Mouse (Mus musculus): Measurements from ENCODE around the gene Bves. TPM values are rescaled to one million over a fixed set of nuclear protein-coding genes. Genes with fewer than 3 reads are reported as not detected.
"Not testable (repeated sequence)": the region's sequence is repeated elsewhere in the genome, so short reads cannot be mapped to it uniquely, and the experiment has no call there.

Gene Bves
- 10 to 100 TPM; 34.9 to 35.6 TPM for total RNA-seq (2021)

GRCm38 (mm10) chr10:45335434-45336422, at the start of gene Bves:
TSS of gene Bves (plus strand) at chr10:45335772.
- DNase-seq, result peak; percentile 29 to 56
- intact Hi-C loops (cut with DNase I), result loop anchor here (5.0 kb wide), 1 partner anchor 48 kb away; no protein-coding TSS in a partner anchor

- no peak for DNase-seq
- intact Hi-C loops (cut with DNase I), result loop anchor here (5.0 kb wide), 1 partner anchor 49 kb away; the partner anchor contains the start of gene Bves
These were observed 47.2 kb upstream of the Bves start for GRCm38 (mm10) chr10:45288351-45288750.

- intact Hi-C loops (cut with DNase I), result loop anchor here (5.0 kb wide), 1 partner anchor 48 kb away; the partner anchor contains the start of gene Bves
- DNase-seq, result peak; percentile 29 to 49
These were observed 46.1 kb upstream of the Bves start for GRCm38 (mm10) chr10:45289218-45290105.

GRCm38 (mm10) chr10:45290618-45291017, 45.0 kb upstream of the Bves start:
- intact Hi-C loops (cut with DNase I), result no loop called here
- DNase-seq, result no peak

- DNase-seq; intact Hi-C loops (cut with DNase I): not testable (repeated sequence)
These were observed 43.4 kb upstream of the Bves start for GRCm38 (mm10) chr10:45292159-45292558.

- DNase-seq, result no peak
- intact Hi-C loops (cut with DNase I), result no loop called here
These were observed 40.5 kb upstream of the Bves start for GRCm38 (mm10) chr10:45295093-45295492.

- no peak for DNase-seq
- intact Hi-C loops (cut with DNase I), result no loop called here
These were observed 37.1 kb upstream of the Bves start for GRCm38 (mm10) chr10:45298503-45298902.

GRCm38 (mm10) chr10:45299509-45299908, 36.1 kb upstream of the Bves start:
- intact Hi-C loops (cut with DNase I), result no loop called here
- no peak for DNase-seq

- intact Hi-C loops (cut with DNase I), result no loop called here
- no peak for DNase-seq
These were observed 32.1 kb upstream of the Bves start for GRCm38 (mm10) chr10:45303315-45304036.

GRCm38 (mm10) chr10:45305173-45305572, 30.4 kb upstream of the Bves start:
- intact Hi-C loops (cut with DNase I), result no loop called here
- DNase-seq, result no peak

GRCm38 (mm10) chr10:45311129-45311528, 24.4 kb upstream of the Bves start:
- intact Hi-C loops (cut with DNase I), result no loop called here
- no peak for DNase-seq

GRCm38 (mm10) chr10:45311624-45312023, 23.9 kb upstream of the Bves start:
- intact Hi-C loops (cut with DNase I), result no loop called here
- no peak for DNase-seq

- intact Hi-C loops (cut with DNase I), result no loop called here
- DNase-seq, result no peak
These were observed 20.7 kb upstream of the Bves start for GRCm38 (mm10) chr10:45314865-45315264.

GRCm38 (mm10) chr10:45318922-45319321, 16.6 kb upstream of the Bves start:
- intact Hi-C loops (cut with DNase I), result no loop called here

GRCm38 (mm10) chr10:45320296-45320695, 15.3 kb upstream of the Bves start:
- DNase-seq, result no peak
- intact Hi-C loops (cut with DNase I), result no loop called here

More at GRCm38 (mm10) chr10:45318922-45319321, 16.6 kb upstream of the Bves start:
- no peak for DNase-seq

- no peak for DNase-seq
- intact Hi-C loops (cut with DNase I), result no loop called here
These were observed 11.4 kb upstream of the Bves start for GRCm38 (mm10) chr10:45324159-45324558.

GRCm38 (mm10) chr10:45328196-45329000, 7.2 kb upstream of the Bves start:
- no peak for DNase-seq
- intact Hi-C loops (cut with DNase I), result no loop called here

- DNase-seq, result no peak
- intact Hi-C loops (cut with DNase I), result loop anchor here (5.0 kb wide), 1 partner anchor 48 kb away; no protein-coding TSS in a partner anchor
These were observed 647 bp upstream of the Bves start for GRCm38 (mm10) chr10:45334925-45335324.

- intact Hi-C loops (cut with DNase I), result loop anchor here (5.0 kb wide), 1 partner anchor 52 kb away; no protein-coding TSS in a partner anchor
- DNase-seq, result no peak
These were observed 3.5 kb downstream of the Bves start for GRCm38 (mm10) chr10:45339106-45339505.
